Mouse (Mus musculus) heart, embryonic 11.5 days (tissue): ENCODE results near the gene Mc1r. TPM values are rescaled to one million over a fixed set of nuclear protein-coding genes. Genes with fewer than 3 reads are reported as not detected.

Experiments
- ATAC-seq: fragments of 200-750 bp; cut with Nextera tagmentation; replicated peaks from 2 replicates; pipeline ENCODE4 v1.8.0; 2017; ENCODE audit warnings: moderate library complexity; ENCODE audit not compliant: insufficient number of reproducible peaks, low FRiP score, low TSS enrichment
- H3K27ac ChIP-seq: fragments of 300-500 bp; sonication (generic); 2 replicates; pipeline ENCODE4 v1.5.1; 2014; ENCODE audit warnings: mild to moderate bottlenecking, low read depth, low read length
- H3K27me3 ChIP-seq: fragments of 300-500 bp; sonication (generic); 2 replicates; pipeline ENCODE4 v1.6.1; 2014; ENCODE audit warnings: mild to moderate bottlenecking, low read length, mixed read lengths; ENCODE audit not compliant: control insufficient read depth, insufficient read depth
- H3K36me3 ChIP-seq: fragments of 300-500 bp; sonication (generic); 2 replicates; pipeline ENCODE4 v1.6.1; 2014; ENCODE audit warnings: mild to moderate bottlenecking, low read length, moderate library complexity, mixed read lengths; ENCODE audit not compliant: control insufficient read depth, insufficient read depth
- H3K4me1 ChIP-seq: fragments of 300-500 bp; sonication (generic); 2 replicates; pipeline ENCODE4 v1.6.1; 2014; ENCODE audit warnings: low read length; ENCODE audit not compliant: control insufficient read depth, insufficient read depth
- H3K4me2 ChIP-seq: fragments of 300-500 bp; sonication (generic); 2 replicates; pipeline ENCODE4 v1.6.1; 2014; ENCODE audit warnings: mild to moderate bottlenecking, moderate library complexity
- H3K4me3 ChIP-seq: fragments of 300-500 bp; sonication (generic); 2 replicates; pipeline ENCODE4 v1.5.1; 2014; ENCODE audit warnings: low read depth, low read length
- H3K9ac ChIP-seq: fragments of 300-500 bp; sonication (generic); 2 replicates; pipeline ENCODE4 v1.6.1; 2014; ENCODE audit warnings: mild to moderate bottlenecking, low read depth, low read length, moderate library complexity
- H3K9me3 ChIP-seq: fragments of 300-500 bp; sonication (generic); replicated peaks from 2 replicates; pipeline ENCODE4 v1.6.1; 2016; ENCODE audit warnings: low read length; ENCODE audit not compliant: control insufficient read depth
- WGBS: fragments of 180-500 bp; shearing (Covaris S2); extraction: QIAGEN DNeasy Blood & Tissue Kit; methylation state at CpG from one replicate; pipeline ENCODE4 v1.1.7; 2014; ENCODE audit not compliant: insufficient replicate concordance; 5-methylcytosine and 5-hydroxymethylcytosine counted together
- polyA plus RNA-seq: library from polyadenylated mRNA; unstranded; fragments of >200 nt; fragmentation: Nextera tagmentation; extraction: Ambion mirVana; gene quantifications from 2 replicates; pipeline ENCODE4 v1.2.1, GENCODE M21; 2014

Gene Mc1r
- polyA plus RNA-seq = 0.06 TPM in 1 of 2 replicates, not detected in the other

DNA sequence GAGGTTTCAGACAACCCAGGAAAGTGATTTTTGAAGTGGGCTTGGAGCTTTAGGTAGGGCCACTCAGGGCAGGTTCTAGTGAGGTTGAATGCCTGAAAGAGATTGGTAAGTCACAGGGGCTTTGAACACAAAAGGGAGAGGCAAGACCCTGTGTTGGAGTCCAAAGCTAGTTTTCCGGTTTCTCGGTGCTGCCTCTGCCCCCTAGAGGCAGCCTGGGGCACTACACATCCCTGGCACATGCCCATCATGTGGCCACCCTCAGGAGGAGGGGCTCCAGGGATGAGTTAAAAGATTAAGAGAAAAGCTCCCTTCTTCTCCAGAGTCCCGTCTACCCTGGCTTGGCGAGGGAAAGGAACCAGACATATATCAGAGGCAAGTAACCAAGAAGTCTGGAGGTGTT lies at the start of gene Mc1r:
Gene Mc1r, plus strand, starts transcription at position 322 of the 400 bp plus-strand sequence.
- Histone ChIP-seq H3K9ac (no peak within 1 kb of the TSS), H3K4me3 (no peak within 1 kb of the TSS), H3K27ac (no peak within 1 kb of the TSS), H3K4me1 (peaks cover 33% of the 10 kb centered on the region), H3K27me3 (peaks cover 23% of the 10 kb centered on the region), H3K36me3 (0 out of 2 replicates have a peak, but pooled peaks cover 7% of the 10 kb centered on the region), H3K9me3 (no peaks in the 10 kb centered on the region), H3K4me2 (0 out of 2 replicates have a peak within 1 kb of the TSS, but pooled peaks have one; percentile 24)
- 17% methylated on average over 4 of the region's 4 CpGs for whole genome bisulfite sequencing
- ATAC-seq = no peak

DNA sequence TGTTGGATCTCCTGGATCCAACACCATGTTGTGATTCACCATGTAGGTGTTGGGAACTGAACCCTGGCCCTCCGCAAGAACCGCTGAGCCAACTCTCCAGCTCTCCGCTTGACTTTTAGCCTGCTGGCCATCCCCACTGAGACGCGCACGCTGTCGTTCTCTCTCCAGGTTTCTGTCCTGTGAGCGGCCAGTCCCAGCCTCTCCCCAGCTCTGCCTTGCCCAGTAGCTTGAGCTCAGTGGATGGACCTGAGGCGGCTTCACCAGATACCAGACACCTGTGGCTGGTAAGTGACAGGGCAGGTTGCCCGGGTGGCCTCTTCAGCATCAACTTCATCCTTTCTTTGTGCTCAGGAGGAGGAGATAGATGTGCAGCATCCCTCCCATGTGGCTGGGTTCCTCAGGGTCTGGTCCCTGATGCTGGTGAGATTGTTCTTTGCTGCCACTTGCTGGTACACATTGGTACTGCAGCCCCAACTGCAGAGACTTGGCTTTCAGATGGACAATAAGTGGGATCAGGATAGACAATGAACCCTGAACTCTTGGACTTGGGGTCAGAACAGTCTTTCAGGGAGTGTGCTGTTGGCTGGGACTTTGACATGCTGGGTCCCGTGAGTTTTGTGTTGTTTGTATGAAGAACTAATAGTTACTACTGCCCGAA lies 45.7 kb upstream of the Mc1r start:
- WGBS = 42% methylated on average over 12 of the region's 12 CpGs
- no peak for ATAC-seq
- no peaks in the 10 kb centered on the region for H3K4me1 ChIP-seq

DNA sequence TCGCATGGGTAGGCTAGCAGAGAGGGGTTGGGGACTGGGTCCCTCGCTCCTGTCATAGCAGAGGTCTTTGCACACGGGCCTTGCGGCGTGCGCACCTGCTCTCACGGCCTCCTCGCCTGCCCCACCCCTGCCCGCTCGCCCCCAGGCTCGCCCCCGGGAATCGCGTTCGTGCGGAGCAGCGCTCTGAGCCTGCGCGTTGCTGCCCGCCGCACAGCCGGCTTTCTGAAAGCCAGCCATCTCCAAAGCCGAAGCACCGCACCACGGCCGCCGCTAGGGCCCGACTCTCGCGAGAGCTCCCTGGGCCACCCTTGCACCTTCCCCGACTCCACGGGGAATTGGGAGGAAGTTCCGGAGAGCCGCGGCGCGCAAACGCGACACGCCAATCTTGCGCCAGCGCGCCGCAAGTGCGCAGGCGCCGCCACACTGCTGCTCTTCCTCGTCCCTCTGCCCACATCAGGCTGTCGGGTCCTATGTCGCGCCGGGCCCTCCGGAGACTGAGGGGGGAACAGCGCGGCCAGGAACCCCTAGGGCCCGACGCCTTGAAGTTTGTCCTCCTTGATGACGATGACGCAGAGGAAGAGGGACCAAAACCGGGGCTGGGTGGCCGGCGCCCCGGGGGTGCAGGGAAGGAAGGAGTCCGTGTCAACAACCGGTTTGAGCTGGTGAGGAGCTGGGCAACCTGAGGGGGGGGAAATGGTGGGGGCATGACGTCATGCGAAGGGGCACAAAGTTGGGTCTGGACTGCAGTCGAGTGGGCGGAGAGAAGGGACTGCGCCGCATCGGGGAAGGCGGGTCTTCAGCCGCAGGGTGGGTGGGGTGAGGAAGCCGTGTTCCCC lies 33.3 kb upstream of the Mc1r start, which contains the start of gene Tcf25:
Gene Tcf25, plus strand, starts transcription at position 351 of the 836 bp plus-strand sequence.
- Histone ChIP-seq H3K4me1 (peaks cover 15% of the 10 kb centered on the region), H3K27me3 (no peaks in the 10 kb centered on the region), H3K27ac (peak within 1 kb of the TSS; percentile 95), H3K9ac (peak within 1 kb of the TSS; percentile 78), H3K9me3 (no peaks in the 10 kb centered on the region), H3K4me3 (peak within 1 kb of the TSS; percentile 64), H3K4me2 (peak within 1 kb of the TSS; percentile 90), H3K36me3 (peaks cover 3% of the 10 kb centered on the region; the same call in 1 of the 2 replicates)
- under 1% methylated on average over 75 of the region's 75 CpGs for WGBS
- peak; percentile 86 for ATAC-seq

More for the DNA sequence above, 45.7 kb upstream of the Mc1r start:
- H3K27me3 ChIP-seq = no peaks in the 10 kb centered on the region
- no peak overlapping the region for H3K4me3 ChIP-seq
- H3K36me3 ChIP-seq = no peaks in the 10 kb centered on the region
- no peak overlapping the region for H3K27ac ChIP-seq
- no peak overlapping the region for H3K9ac ChIP-seq
- no peak overlapping the region for H3K4me2 ChIP-seq
- H3K9me3 ChIP-seq = no peaks in the 10 kb centered on the region

DNA sequence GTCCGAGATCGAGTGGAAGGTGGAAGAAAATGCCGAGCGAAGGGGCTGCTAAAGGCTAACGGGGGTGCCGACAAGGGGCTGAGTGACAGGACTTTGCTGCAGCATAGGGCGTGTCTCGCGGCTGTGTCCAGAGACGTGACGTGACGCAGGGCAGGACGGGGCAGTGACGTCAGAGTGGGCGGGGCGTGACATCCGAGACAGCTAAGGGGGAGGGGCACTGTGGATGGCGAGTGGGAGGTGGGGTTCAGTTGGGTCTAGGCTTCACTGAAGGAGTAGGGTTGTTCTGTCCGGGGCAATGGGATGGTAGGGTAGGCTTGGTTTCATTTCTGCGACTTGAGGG lies 32.7 kb upstream of the Mc1r start:
- H3K27me3 ChIP-seq = no peaks in the 10 kb centered on the region
- H3K4me1 ChIP-seq = peaks cover 15% of the 10 kb centered on the region
- no peaks in the 10 kb centered on the region for H3K9me3 ChIP-seq
- H3K9ac ChIP-seq = peak overlapping the region; percentile 78
- peak overlapping the region; percentile 90 for H3K4me2 ChIP-seq
- peak overlapping the region; percentile 64 for H3K4me3 ChIP-seq
- peak overlapping the region; percentile 95 for H3K27ac ChIP-seq
- peak; percentile 85 for ATAC-seq
- H3K36me3 ChIP-seq = peaks cover 3% of the 10 kb centered on the region; the same call in 1 of the 2 replicates
- WGBS = under 1% methylated on average over 19 of the region's 20 CpGs

DNA sequence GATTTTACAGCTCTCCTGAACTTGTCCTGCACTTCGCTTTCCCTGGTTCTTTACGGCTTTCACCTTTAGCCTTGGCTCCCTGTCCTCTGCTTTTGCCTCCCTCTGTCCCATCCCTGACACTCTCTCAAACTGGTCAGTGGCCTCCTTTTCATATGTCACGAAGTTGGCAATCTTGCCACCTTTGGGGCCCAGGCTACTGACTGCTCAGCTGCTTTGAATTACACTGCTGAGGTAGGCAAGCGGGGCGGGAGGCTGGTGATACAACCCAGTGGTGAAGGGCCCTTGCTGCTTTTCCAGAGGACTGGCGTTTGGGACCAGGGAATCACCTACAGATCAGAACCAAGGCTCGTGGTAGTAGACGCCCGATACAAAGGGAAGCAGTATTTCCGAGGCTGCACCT lies 31.2 kb upstream of the Mc1r start:
- H3K4me2 ChIP-seq = no peak overlapping the region
- 85% methylated on average over 10 of the region's 10 CpGs for WGBS
- no peak overlapping the region for H3K9ac ChIP-seq
- H3K4me3 ChIP-seq = no peak overlapping the region
- no peak for ATAC-seq
- H3K9me3 ChIP-seq = no peaks in the 10 kb centered on the region
- no peak overlapping the region for H3K27ac ChIP-seq
- H3K27me3 ChIP-seq = no peaks in the 10 kb centered on the region
- H3K36me3 ChIP-seq = peaks cover 3% of the 10 kb centered on the region; the same call in 1 of the 2 replicates
- H3K4me1 ChIP-seq = peaks cover 15% of the 10 kb centered on the region

DNA sequence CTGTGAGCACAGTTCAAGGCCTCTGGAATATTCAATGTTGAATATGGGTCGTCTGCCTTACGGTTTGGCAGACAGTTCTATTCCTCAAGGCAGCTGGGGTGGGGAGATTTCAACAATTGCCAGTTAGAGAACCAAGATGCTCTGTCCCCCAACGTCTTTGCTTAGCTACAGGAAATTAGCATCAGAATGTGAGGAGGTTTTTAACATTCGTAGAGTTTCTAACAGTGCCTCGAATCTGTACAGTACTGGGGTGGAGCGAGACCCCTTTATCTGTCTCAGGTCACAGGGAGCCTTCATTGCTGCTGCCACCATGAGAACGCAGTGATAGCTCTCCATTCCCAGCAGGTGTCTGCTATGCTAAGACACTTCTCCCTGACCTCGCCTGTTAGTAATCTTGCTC lies 30.8 kb upstream of the Mc1r start:
- no peaks in the 10 kb centered on the region for H3K9me3 ChIP-seq
- no peak overlapping the region for H3K27ac ChIP-seq
- no peak for ATAC-seq
- no peak overlapping the region for H3K9ac ChIP-seq
- no peak overlapping the region for H3K4me3 ChIP-seq
- peaks cover 3% of the 10 kb centered on the region; the same call in 1 of the 2 replicates for H3K36me3 ChIP-seq
- no peak overlapping the region for H3K4me2 ChIP-seq
- H3K4me1 ChIP-seq = peaks cover 15% of the 10 kb centered on the region
- no peaks in the 10 kb centered on the region for H3K27me3 ChIP-seq
- WGBS = 73% methylated on average over 8 of the region's 8 CpGs

DNA sequence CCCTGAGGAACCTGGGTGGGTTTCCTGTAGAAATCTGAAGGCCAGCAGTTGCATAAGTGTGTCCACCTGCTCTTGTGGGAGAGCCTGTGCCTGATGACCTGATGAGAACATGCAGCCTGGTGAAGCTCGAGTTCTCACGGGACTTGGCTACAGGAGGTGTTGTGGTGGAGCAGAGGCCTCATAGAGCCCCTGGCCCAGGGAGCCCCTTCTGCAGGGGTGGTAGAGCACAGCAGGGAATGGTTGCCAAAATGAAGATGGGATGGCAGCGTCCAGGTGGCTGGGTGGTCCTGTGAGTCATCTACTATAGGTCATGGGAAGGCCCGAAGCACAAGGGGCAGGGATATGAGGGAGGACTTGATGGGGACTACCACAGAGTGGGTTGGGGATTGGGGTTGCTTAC lies 25.2 kb upstream of the Mc1r start:
- Histone ChIP-seq H3K4me3 (no peak overlapping the region), H3K27me3 (no peaks in the 10 kb centered on the region), H3K9ac (no peak overlapping the region), H3K36me3 (peaks cover 29% of the 10 kb centered on the region), H3K27ac (no peak overlapping the region), H3K4me1 (no peaks in the 10 kb centered on the region), H3K4me2 (no peak overlapping the region), H3K9me3 (no peaks in the 10 kb centered on the region)
- ATAC-seq = no peak
- WGBS = 97% methylated on average over 4 of the region's 4 CpGs

DNA sequence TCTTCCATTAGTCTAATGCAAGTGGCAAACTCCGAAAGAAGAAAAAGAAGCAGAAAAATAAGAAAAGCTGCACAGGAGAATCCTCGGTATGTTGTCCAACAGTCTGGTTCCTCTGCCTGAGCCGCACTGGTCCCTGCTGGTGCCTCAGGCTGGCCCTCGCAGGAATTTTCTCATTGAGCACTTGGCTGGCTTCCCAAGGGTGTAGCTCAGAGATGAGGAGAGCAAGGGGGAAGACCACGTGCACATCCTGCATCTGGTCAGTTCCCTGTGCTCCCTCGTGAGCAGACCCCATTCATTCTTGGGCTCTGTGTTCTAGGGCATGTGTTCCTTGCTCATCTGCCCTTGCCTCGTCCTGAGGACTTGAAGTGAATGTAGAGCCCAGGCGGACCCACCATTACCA lies 24.4 kb upstream of the Mc1r start:
- no peak overlapping the region for H3K9ac ChIP-seq
- H3K4me3 ChIP-seq = no peak overlapping the region
- no peaks in the 10 kb centered on the region for H3K9me3 ChIP-seq
- WGBS = 86% methylated on average over 8 of the region's 8 CpGs
- H3K36me3 ChIP-seq = peaks cover 29% of the 10 kb centered on the region
- H3K4me1 ChIP-seq = no peaks in the 10 kb centered on the region
- no peak overlapping the region for H3K27ac ChIP-seq
- no peak for ATAC-seq
- H3K27me3 ChIP-seq = no peaks in the 10 kb centered on the region
- no peak overlapping the region for H3K4me2 ChIP-seq
